Mouse (Mus musculus): Measurements from ENCODE around the gene Alcam. TPM values are rescaled to one million over a fixed set of nuclear protein-coding genes. Genes with fewer than 3 reads are reported as not detected.

Gene Alcam
- polyA plus RNA-seq, 1 experiment from 2014 or later = 6.5 TPM

DNA sequence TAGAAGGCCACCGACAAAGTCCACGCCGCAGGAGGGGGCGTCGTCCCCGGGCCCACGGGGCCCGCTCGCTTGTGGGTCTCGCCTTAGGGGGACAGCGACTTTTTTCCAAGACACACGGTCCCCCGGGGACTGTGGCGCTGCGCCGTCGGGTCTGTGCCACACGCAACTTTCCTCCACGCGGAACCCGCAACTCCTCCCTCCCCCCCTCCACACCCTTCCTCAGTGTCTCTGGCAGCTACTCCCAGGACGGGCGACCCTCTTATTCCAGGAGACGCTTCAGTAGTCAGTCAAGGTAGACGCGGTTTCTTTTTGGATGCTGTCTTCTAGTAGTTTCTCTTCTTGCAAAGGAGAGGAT, 1.4 kb downstream of the Alcam start:
- Histone ChIP-seq H3K36me3 (replicated peaks) (no peaks in the 10 kb centered on the region), H3K4me3 (peak overlapping the region; percentile 60), H3K27me3 (ENCODE audit: poor library complexity, severe bottlenecking) (peaks cover 50% of the 10 kb centered on the region), H3K4me1 (peaks cover 52% of the 10 kb centered on the region), H3K9me3 (no peaks in the 10 kb centered on the region), H3K27ac (peak overlapping the region; percentile 75)
- DNase-seq (ENCODE audit: extremely low spot score, low spot score) = no peak
- WGBS = under 1% methylated on average over 26 of the region's 26 CpGs

DNA sequence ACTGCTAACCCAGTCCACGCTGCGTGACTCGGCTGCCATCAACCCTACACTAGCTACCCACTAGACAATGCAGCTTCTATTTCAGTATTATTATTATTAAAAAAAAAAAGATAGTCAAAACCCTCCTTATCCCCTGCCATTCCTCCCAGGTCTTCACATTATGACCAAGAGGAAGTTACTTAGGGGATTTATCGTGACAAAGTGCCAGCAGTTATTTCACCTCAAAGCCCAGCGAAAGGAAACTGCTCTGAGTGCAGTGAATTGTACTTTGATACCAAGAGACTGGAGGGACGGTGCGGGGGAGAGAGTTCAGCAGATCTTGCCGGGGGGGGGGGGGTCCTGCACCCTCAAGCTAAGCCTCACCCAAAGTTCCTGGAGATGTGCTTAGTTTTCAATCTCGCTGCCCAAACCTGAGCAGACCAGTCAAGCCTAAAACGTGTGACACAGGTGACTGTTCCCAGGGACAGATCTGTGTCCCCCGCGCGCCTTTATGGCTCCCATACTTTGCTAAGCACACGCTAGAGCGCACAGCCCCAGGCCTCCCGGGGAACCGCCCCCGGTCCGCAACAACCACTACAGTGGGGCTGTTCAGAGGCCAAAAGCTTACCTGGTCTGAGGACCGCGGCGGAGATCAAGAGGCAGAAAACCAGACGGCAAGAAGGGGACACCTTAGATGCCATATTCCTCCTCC, 1.9 kb downstream of the Alcam start:
- Histone ChIP-seq H3K36me3 (replicated peaks) (no peaks in the 10 kb centered on the region), H3K9me3 (no peaks in the 10 kb centered on the region), H3K27ac (peak overlapping the region; percentile 75), H3K27me3 (ENCODE audit: poor library complexity, severe bottlenecking) (peaks cover 50% of the 10 kb centered on the region), H3K4me1 (peaks cover 52% of the 10 kb centered on the region), H3K4me3 (peak overlapping the region; percentile 60)
- DNase-seq (ENCODE audit: extremely low spot score, low spot score) = peak; percentile 18
- WGBS = under 1% methylated on average over 23 of the region's 23 CpGs

GRCm38 (mm10) chr16:52451101-52451785, 2.6 kb downstream of the Alcam start:
- Histone ChIP-seq H3K36me3 (replicated peaks) (no peaks in the 10 kb centered on the region), H3K27me3 (ENCODE audit: poor library complexity, severe bottlenecking) (peaks cover 50% of the 10 kb centered on the region), H3K4me3 (peak overlapping the region; percentile 60), H3K4me1 (peaks cover 52% of the 10 kb centered on the region), H3K9me3 (no peaks in the 10 kb centered on the region), H3K27ac (0 out of 2 replicates have a peak overlapping the region, but pooled peaks have one; percentile 30)
- under 1% methylated on average over 15 of the region's 15 CpGs for WGBS
- DNase-seq (ENCODE audit: extremely low spot score, low spot score) = peak; percentile 34

GRCm38 (mm10) chr16:52450245-52451100, 3.4 kb downstream of the Alcam start:
- H3K27me3 ChIP-seq (ENCODE audit: poor library complexity, severe bottlenecking) = peaks cover 47% of the 10 kb centered on the region
- H3K4me3 ChIP-seq = peak overlapping the region; percentile 60
- H3K36me3 ChIP-seq (replicated peaks) = no peaks in the 10 kb centered on the region

GRCm38 (mm10) chr16:52449889-52450244, 4.0 kb downstream of the Alcam start:
- DNase-seq (ENCODE audit: extremely low spot score, low spot score) = no peak
- Histone ChIP-seq H3K27ac (peak overlapping the region; percentile 40; the same call in 1 of the 2 replicates), H3K9me3 (no peaks in the 10 kb centered on the region), H3K4me1 (peaks cover 51% of the 10 kb centered on the region), H3K36me3 (replicated peaks) (no peaks in the 10 kb centered on the region), H3K4me3 (peak overlapping the region; percentile 60), H3K27me3 (ENCODE audit: poor library complexity, severe bottlenecking) (peaks cover 42% of the 10 kb centered on the region)
- WGBS = under 1% methylated on average over 3 of the region's 3 CpGs

More at GRCm38 (mm10) chr16:52450245-52451100, 3.4 kb downstream of the Alcam start:
- H3K4me1 ChIP-seq = peaks cover 52% of the 10 kb centered on the region
- peak overlapping the region; percentile 40; the same call in 1 of the 2 replicates for H3K27ac ChIP-seq
- peak; percentile 29 for DNase-seq (ENCODE audit: extremely low spot score, low spot score)
- no peaks in the 10 kb centered on the region for H3K9me3 ChIP-seq
- under 1% methylated on average over 28 of the region's 28 CpGs for WGBS

GRCm38 (mm10) chr16:52445984-52446383, 7.9 kb downstream of the Alcam start:
- WGBS = 92% methylated on average over 3 of the region's 3 CpGs
- Histone ChIP-seq H3K27me3 (ENCODE audit: poor library complexity, severe bottlenecking) (peaks cover 23% of the 10 kb centered on the region), H3K9me3 (no peaks in the 10 kb centered on the region), H3K36me3 (replicated peaks) (no peaks in the 10 kb centered on the region), H3K4me3 (no peak overlapping the region), H3K27ac (no peak overlapping the region), H3K4me1 (peaks cover 16% of the 10 kb centered on the region)
- DNase-seq (ENCODE audit: extremely low spot score, low spot score) = no peak

DNA sequence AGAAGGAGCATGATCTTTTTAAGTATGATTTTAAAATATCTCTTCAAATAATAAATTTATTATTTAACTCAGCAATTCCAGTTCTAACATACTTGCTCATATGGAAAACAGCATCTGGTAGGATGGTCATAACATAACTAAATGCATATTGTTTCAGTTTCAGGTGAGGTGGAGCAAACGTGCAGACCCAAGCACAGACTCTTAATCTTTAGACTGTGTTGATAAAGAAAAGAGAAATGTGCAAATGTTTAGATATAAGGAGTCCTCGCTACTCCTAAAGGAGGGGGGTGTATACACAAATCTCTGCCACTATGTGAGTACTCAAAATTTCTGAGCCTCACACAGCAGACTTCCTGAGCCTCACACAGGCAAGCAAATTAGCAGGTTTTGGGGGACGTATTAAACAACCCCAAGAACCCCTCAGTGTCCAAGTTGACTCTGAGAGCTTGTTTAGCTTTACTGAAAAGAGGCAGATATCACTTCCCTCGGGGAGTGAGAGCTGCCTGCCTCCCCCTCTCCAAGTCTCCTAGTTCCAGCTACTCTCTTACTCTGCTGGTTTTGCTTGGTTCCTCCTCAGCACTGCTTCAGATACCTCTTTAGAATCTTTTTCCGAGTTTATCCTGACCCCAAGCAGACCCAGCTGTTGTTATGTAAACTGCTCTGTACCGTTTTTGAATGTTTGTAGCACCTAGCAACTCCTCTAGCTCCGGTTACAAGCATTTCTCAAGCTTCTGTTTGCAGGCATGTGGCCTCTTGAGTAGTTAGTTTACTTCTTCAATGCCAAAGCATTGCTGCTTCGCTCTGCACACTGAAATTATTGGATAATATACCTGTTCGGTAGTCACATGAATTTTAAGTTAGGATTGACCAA, 10.0 kb downstream of the Alcam start:
- Histone ChIP-seq H3K27ac (no peak overlapping the region), H3K9me3 (no peaks in the 10 kb centered on the region), H3K27me3 (ENCODE audit: poor library complexity, severe bottlenecking) (0 out of 2 replicates have a peak, but pooled peaks cover 4% of the 10 kb centered on the region), H3K4me3 (no peak overlapping the region), H3K4me1 (no peaks in the 10 kb centered on the region), H3K36me3 (replicated peaks) (no peaks in the 10 kb centered on the region)
- WGBS = 58% methylated on average over 9 of the region's 9 CpGs
- no peak for DNase-seq (ENCODE audit: extremely low spot score, low spot score)

DNA sequence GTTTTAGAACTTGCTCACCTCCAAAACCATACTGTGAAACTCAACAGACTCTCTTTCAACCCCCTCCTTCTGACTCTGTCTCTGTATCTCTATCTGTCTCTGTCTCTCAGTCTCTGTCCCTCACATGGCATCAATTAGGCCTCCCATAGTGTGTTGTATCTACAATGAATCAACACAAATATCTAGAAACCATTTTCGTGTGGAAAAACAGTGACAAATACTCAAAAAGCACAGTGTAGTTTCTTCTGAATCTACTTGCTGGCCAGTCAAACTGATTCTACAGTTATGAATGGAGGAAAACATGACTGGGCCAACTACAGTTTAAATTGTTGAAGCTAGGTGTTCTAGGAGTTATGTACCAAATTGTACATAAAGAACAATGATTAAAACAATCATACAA, 10.8 kb downstream of the Alcam start:
- no peaks in the 10 kb centered on the region for H3K27me3 ChIP-seq (ENCODE audit: poor library complexity, severe bottlenecking)
- no peak overlapping the region for H3K27ac ChIP-seq
- no peaks in the 10 kb centered on the region for H3K4me1 ChIP-seq
- WGBS = 74% methylated on average over 1 of the region's 1 CpGs
- no peak overlapping the region for H3K4me3 ChIP-seq
- no peak for DNase-seq (ENCODE audit: extremely low spot score, low spot score)
- H3K9me3 ChIP-seq = no peaks in the 10 kb centered on the region
- H3K36me3 ChIP-seq (replicated peaks) = no peaks in the 10 kb centered on the region

GRCm38 (mm10) chr16:52439600-52439999, 14.3 kb downstream of the Alcam start:
- H3K36me3 ChIP-seq (replicated peaks) = no peaks in the 10 kb centered on the region
- H3K4me3 ChIP-seq = no peak overlapping the region
- DNase-seq (ENCODE audit: extremely low spot score, low spot score) = no peak
- H3K27me3 ChIP-seq (ENCODE audit: poor library complexity, severe bottlenecking) = no peaks in the 10 kb centered on the region
- no peak overlapping the region for H3K27ac ChIP-seq
- no peaks in the 10 kb centered on the region for H3K4me1 ChIP-seq
- no peaks in the 10 kb centered on the region for H3K9me3 ChIP-seq

- DNase-seq (ENCODE audit: extremely low spot score, low spot score) = no peak
- WGBS = 90% methylated on average over 6 of the region's 6 CpGs
- no peaks in the 10 kb centered on the region for H3K27me3 ChIP-seq (ENCODE audit: poor library complexity, severe bottlenecking)
- no peaks in the 10 kb centered on the region for H3K36me3 ChIP-seq (replicated peaks)
- no peaks in the 10 kb centered on the region for H3K4me1 ChIP-seq
- H3K9me3 ChIP-seq = no peaks in the 10 kb centered on the region
- no peak overlapping the region for H3K27ac ChIP-seq
- no peak overlapping the region for H3K4me3 ChIP-seq
Observed at GRCm38 (mm10) chr16:52439007-52439406, 14.9 kb downstream of the Alcam start.

- Histone ChIP-seq H3K27me3 (ENCODE audit: poor library complexity, severe bottlenecking) (no peaks in the 10 kb centered on the region), H3K4me1 (no peaks in the 10 kb centered on the region), H3K27ac (no peak overlapping the region), H3K4me3 (no peak overlapping the region), H3K36me3 (replicated peaks) (no peaks in the 10 kb centered on the region), H3K9me3 (no peaks in the 10 kb centered on the region)
- no peak for DNase-seq (ENCODE audit: extremely low spot score, low spot score)
- WGBS = 93% methylated on average over 6 of the region's 6 CpGs
Observed at GRCm38 (mm10) chr16:52438216-52438904, 15.5 kb downstream of the Alcam start.

GRCm38 (mm10) chr16:52433189-52433588, 20.7 kb downstream of the Alcam start:
- no peak overlapping the region for H3K4me3 ChIP-seq
- 85% methylated on average over 11 of the region's 11 CpGs for WGBS
- H3K9me3 ChIP-seq = no peaks in the 10 kb centered on the region
- no peaks in the 10 kb centered on the region for H3K4me1 ChIP-seq
- H3K27me3 ChIP-seq (ENCODE audit: poor library complexity, severe bottlenecking) = no peaks in the 10 kb centered on the region
- no peaks in the 10 kb centered on the region for H3K36me3 ChIP-seq (replicated peaks)
- DNase-seq (ENCODE audit: extremely low spot score, low spot score) = no peak
- no peak overlapping the region for H3K27ac ChIP-seq

Measured in forebrain, embryonic 10.5 days (tissue).